Mouse (Mus musculus): Measurements from ENCODE around the gene Barx1.

Gene Barx1

GRCm38 (mm10) chr13:48660741-48661140 is 2.1 kb upstream of the Barx1 start:
- DNase-seq = no peak

GRCm38 (mm10) chr13:48661561-48661960 is 1.2 kb upstream of the Barx1 start:
- DNase-seq = no peak

- no peak for DNase-seq
These were observed 601 bp downstream of the Barx1 start for GRCm38 (mm10) chr13:48663211-48663987.

- no peak for DNase-seq
These were observed 1.2 kb downstream of the Barx1 start for GRCm38 (mm10) chr13:48663988-48664339.

GRCm38 (mm10) chr13:48664916-48665655 is 2.3 kb downstream of the Barx1 start:
- DNase-seq = no peak

GRCm38 (mm10) chr13:48665656-48666597 is 3.1 kb downstream of the Barx1 start:
- DNase-seq = no peak

GRCm38 (mm10) chr13:48667461-48667860 is 4.7 kb downstream of the Barx1 start:
- no peak for DNase-seq

- DNase-seq = no peak
These were observed 5.5 kb downstream of the Barx1 start for GRCm38 (mm10) chr13:48668091-48668975.

GRCm38 (mm10) chr13:48668976-48669534 is 6.3 kb downstream of the Barx1 start:
- no peak for DNase-seq

GRCm38 (mm10) chr13:48672312-48672840 is 9.6 kb downstream of the Barx1 start:
- no peak for DNase-seq

- no peak for DNase-seq
These were observed 11.8 kb downstream of the Barx1 start for GRCm38 (mm10) chr13:48674609-48675008.

GRCm38 (mm10) chr13:48679351-48679750 is 16.6 kb downstream of the Barx1 start:
- DNase-seq = peak; percentile 27

- DNase-seq = no peak
These were observed 23.9 kb downstream of the Barx1 start for GRCm38 (mm10) chr13:48686666-48687065.

GRCm38 (mm10) chr13:48691991-48692390 is 29.2 kb downstream of the Barx1 start:
- DNase-seq = no peak

- DNase-seq = no peak
These were observed 31.6 kb downstream of the Barx1 start for GRCm38 (mm10) chr13:48694090-48695064.

GRCm38 (mm10) chr13:48706385-48706951 is 43.7 kb downstream of the Barx1 start:
- no peak for DNase-seq

- no peak for DNase-seq
These were observed 49.9 kb downstream of the Barx1 start for GRCm38 (mm10) chr13:48712675-48713074.

- no peak for DNase-seq
These were observed 53.3 kb downstream of the Barx1 start for GRCm38 (mm10) chr13:48716075-48716474.
